Mouse (Mus musculus) mouse embryonic stem cell (cell line): ENCODE measurements around the gene Nolc1.

Experiments
- in situ Hi-C, 2 experiments: fragments of 300-500 bp; cut with MboI; formaldehyde crosslinking; loops; 1 replicate in 1 of 2; 3 replicates in 1 of 2; pipeline ENCODE4 v1.14.3; 2019 to 2020; ENCODE audit warnings: low sequenced_read_pairs in 2 of 2, low pct_unique_long_range_greater_than_20kb in 1 of 2, mixed read lengths in 1 of 2; ENCODE audit not compliant: unreplicated experiment in 1 of 2

Gene Nolc1

DNA sequence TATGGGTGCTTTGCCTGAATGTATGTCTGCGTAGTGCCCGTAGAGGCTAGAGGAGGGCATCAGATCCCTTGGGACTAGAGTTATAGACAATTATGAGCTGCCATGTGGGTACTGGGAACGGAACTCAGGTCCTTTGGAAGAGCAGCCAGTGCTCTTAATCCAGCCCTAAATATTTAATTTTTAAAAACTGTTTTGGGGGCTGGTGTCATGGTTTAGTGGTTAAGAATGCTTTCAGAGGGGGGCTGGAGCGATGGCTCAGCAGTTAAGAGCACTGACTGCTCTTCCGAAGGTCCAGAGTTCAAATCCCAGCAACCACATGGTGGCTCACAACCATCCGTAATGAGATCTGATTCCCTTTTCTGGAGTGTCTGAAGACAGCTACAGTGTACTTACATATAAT lies 54.1 kb downstream of the Nolc1 start:
- in situ Hi-C loops = loop anchor here in 1 of 2 experiments (10.0 kb wide), 2 partner anchors 125 to 175 kb away; partner anchors contain the start of gene Nfkb2

GRCm38 (mm10) chr19:46131283-46131682 lies 55.6 kb downstream of the Nolc1 start:
- in situ Hi-C loops = loop anchor here in 1 of 2 experiments (10.0 kb wide), 2 partner anchors 124 to 174 kb away; partner anchors contain the start of gene Nfkb2

GRCm38 (mm10) chr19:46131694-46132525 lies 56.2 kb downstream of the Nolc1 start, which contains the start of gene Elovl3:
TSS of gene Elovl3 (plus strand) at chr19:46131897.
- in situ Hi-C loops = loop anchor here in 1 of 2 experiments (10.0 kb wide), 2 partner anchors 123 to 173 kb away; partner anchors contain the start of gene Nfkb2

DNA sequence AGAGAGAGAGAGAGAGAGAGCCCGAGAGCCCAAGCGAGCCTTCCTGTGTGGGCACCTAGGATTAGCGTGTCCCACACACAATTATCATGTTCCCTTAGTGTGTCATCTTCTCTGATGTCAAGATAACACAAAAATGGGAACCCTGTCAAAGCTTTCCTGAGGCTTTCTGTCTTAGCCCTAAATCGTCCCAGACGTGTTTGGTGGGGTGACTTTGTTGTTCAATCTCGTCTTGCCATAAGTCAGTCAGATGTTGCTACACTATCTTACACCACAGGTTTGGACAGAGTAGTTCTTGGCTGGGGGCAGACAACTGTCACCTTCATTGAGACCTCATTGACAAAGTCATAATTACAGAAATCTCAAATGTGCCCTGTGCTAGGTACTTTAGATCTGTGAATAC lies 56.9 kb downstream of the Nolc1 start:
- in situ Hi-C loops = loop anchor here in 1 of 2 experiments (10.0 kb wide), 2 partner anchors 122 to 172 kb away; partner anchors contain the start of gene Nfkb2
